Mouse (Mus musculus) heart, postnatal 0 days (tissue): Measurements from ENCODE around the gene Snx21. TPM values are rescaled to one million over a fixed set of nuclear protein-coding genes. Genes with fewer than 3 reads are reported as not detected.

Experiments used
- ATAC-seq: fragments of 200-750 bp; cut with Nextera tagmentation; 2 replicates; pipeline ENCODE4 v1.8.0; 2017; ENCODE audit warnings: low read depth, moderate number of reproducible peaks, moderate library complexity; ENCODE audit not compliant: insufficient read depth
- DNase-seq: peaks from one replicate; pipeline ENCODE4 v3.0.0-alpha.2; 2016; ENCODE audit warnings: low spot score
- H3K27ac ChIP-seq: fragments of 300-500 bp; sonication (generic); 2 replicates; pipeline ENCODE4 v1.5.1; 2014; ENCODE audit warnings: low read depth, mild to moderate bottlenecking
- H3K27me3 ChIP-seq: fragments of 300-500 bp; sonication (generic); 2 replicates; pipeline ENCODE4 v1.6.1; 2014; ENCODE audit warnings: low read length, mixed read lengths; ENCODE audit not compliant: control insufficient read depth, insufficient read depth
- H3K36me3 ChIP-seq: fragments of 300-500 bp; sonication (generic); replicated peaks from 2 replicates; pipeline ENCODE4 v1.6.1; 2014; ENCODE audit warnings: low read length, mixed read lengths; ENCODE audit not compliant: control insufficient read depth, insufficient read depth
- H3K4me1 ChIP-seq: fragments of 300-500 bp; sonication (generic); 2 replicates; pipeline ENCODE4 v1.6.1; 2014; ENCODE audit warnings: antibody characterized with exemption; ENCODE audit not compliant: control insufficient read depth, insufficient read depth
- H3K4me2 ChIP-seq: fragments of 300-500 bp; sonication (generic); 2 replicates; pipeline ENCODE4 v1.6.1; 2014; ENCODE audit warnings: low read depth, mild to moderate bottlenecking, low read length, moderate library complexity
- H3K4me3 ChIP-seq: fragments of 300-500 bp; sonication (generic); 2 replicates; pipeline ENCODE4 v1.5.1; 2014; ENCODE audit warnings: low read depth, low read length
- H3K9ac ChIP-seq: fragments of 300-500 bp; sonication (generic); replicated peaks from 2 replicates; pipeline ENCODE4 v1.6.1; 2014; ENCODE audit warnings: low read depth, low read length, mixed read lengths
- H3K9me3 ChIP-seq: fragments of 300-500 bp; sonication (generic); replicated peaks from 2 replicates; pipeline ENCODE4 v1.6.1; 2016; ENCODE audit warnings: low read length; ENCODE audit not compliant: control insufficient read depth
- CTCF ChIP-seq: IDR thresholded peaks from 2 replicates; pipeline ENCODE4 v1.5.1; 2016; ENCODE audit warnings: antibody characterized with exemption, control low read depth, low read depth
- EP300 ChIP-seq: IDR thresholded peaks from 2 replicates; pipeline ENCODE4 v1.6.1; 2016; ENCODE audit warnings: antibody characterized with exemption, low read depth
- WGBS: fragments of 180-500 bp; shearing (Covaris S2); extraction: QIAGEN DNeasy Blood & Tissue Kit; methylation state at CpG from one replicate; pipeline ENCODE4 v1.1.7; 2014; 5-methylcytosine and 5-hydroxymethylcytosine counted together
- polyA plus RNA-seq: library from polyadenylated mRNA; unstranded; fragments of >200 nt; fragmentation: Nextera tagmentation; extraction: Ambion mirVana; gene quantifications from 2 replicates; pipeline ENCODE4 v1.2.1, GENCODE M21; 2015
- total RNA-seq: library from RNA; depleted of rRNA; stranded (reverse); fragments of >200 nt; gene quantifications from 2 replicates; pipeline ENCODE4 v1.2.3, GENCODE M21; 2014; ENCODE audit warnings: low replicate concordance

Gene Snx21
- total and polyA plus RNA-seq, 2 experiments from 2014 or later = 29.8 to 46.4 TPM

DNA sequence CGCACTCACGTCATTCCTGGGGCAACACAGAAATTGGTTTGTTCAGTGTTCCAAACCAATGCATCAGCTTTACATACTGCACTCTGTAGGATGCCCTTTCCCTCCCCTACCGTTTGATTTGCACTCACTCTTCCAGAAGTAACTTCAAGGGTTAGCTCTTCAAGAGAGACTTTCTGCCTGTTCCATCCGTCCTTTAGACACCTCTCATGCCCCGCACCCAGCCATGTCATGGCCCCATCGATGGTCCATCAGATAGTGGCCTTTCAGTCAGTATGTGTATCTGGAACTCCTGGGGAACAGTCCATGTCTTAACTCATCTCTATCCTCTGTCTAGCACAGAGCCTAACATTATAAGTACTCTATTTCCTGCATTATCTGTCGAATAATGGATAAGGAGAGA, 23.0 kb upstream of the Snx21 start:
- peaks cover 87% of the 10 kb centered on the region for H3K36me3 ChIP-seq

DNA sequence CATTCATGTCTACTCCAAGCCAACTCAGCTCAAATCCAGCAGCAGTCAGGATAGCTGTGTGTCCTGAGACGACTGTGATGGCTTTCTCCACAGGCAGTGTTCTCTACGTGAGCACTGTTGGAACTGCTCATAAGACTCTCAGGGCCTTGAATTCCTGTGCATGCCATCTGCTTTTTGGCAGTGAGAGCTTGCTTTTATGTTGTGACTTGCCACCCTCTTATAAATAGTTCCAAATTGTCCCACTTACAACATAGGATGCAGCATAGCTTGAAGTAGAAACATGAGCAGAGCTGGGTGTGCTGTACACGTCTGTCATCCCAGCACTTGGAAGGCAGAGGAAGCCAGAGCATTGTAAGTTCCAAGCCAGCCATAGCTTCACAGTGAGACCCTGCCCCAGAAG, 19.8 kb upstream of the Snx21 start:
- Histone ChIP-seq H3K36me3 (peaks cover 64% of the 10 kb centered on the region), H3K27me3 (no peaks in the 10 kb centered on the region), H3K4me2 (no peak overlapping the region), H3K9ac (no peak overlapping the region), H3K9me3 (no peaks in the 10 kb centered on the region), H3K27ac (peak overlapping the region; percentile 36; the same call in 1 of the 2 replicates), H3K4me1 (0 out of 2 replicates have a peak, but pooled peaks cover 10% of the 10 kb centered on the region), H3K4me3 (no peak overlapping the region)
- DNase-seq = no peak
- ATAC-seq = no peak
- no peak for TF ChIP-seq EP300
- TF ChIP-seq CTCF = no peak
- WGBS = 44% methylated on average over 3 of the region's 3 CpGs

More for the DNA sequence above, 23.0 kb upstream of the Snx21 start:
- no peak overlapping the region for H3K9ac ChIP-seq
- TF ChIP-seq EP300 (no peak), CTCF (no peak)
- H3K27ac ChIP-seq = no peak overlapping the region
- DNase-seq (no peak), ATAC-seq (no peak)
- H3K4me1 ChIP-seq = 0 out of 2 replicates have a peak, but pooled peaks cover 4% of the 10 kb centered on the region
- no peaks in the 10 kb centered on the region for H3K27me3 ChIP-seq
- H3K9me3 ChIP-seq = no peaks in the 10 kb centered on the region
- 82% methylated on average over 7 of the region's 7 CpGs for WGBS
- H3K4me2 ChIP-seq = no peak overlapping the region
- H3K4me3 ChIP-seq = no peak overlapping the region

DNA sequence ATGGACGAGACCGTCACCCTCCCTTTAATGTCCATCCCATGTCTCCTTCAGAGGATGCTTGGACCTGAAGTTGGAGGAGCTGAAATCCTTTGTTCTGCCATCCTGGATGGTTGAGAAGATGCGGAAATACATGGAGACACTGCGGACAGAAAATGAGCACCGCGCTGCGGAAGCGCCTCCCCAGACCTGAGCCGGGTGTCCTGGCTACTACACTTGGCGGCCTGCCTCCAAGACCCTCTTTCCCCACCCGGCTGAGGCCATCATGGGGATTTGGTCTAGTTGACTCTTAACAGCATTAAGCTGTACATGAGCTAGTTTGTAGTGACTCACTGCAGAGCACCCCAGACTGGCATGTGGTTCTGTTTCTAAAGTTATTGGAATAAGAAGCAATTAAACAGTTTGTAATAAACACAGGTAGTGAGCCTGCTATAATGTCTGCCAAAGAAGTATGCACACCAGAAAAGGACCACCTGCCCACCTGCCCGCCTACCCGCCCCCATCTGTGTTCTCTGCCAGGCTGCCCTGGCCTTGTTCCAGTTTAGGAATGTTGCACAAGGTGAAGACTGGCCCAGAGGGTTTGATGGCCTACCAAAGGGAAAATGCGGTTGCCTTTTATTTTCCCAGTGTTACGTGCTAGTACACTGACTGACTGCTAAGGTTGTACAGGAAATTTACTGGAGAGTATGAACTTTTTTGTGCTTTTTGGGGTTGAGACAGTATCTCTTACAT, 17.6 kb upstream of the Snx21 start:
- H3K4me2 ChIP-seq = no peak overlapping the region
- H3K27me3 ChIP-seq = no peaks in the 10 kb centered on the region
- peaks cover 50% of the 10 kb centered on the region for H3K36me3 ChIP-seq
- H3K27ac ChIP-seq = peak overlapping the region; percentile 74
- no peak overlapping the region for H3K4me3 ChIP-seq
- ATAC-seq (no peak), DNase-seq (no peak)
- H3K9me3 ChIP-seq = no peaks in the 10 kb centered on the region
- peaks cover 20% of the 10 kb centered on the region; the same call in 1 of the 2 replicates for H3K4me1 ChIP-seq
- WGBS = 82% methylated on average over 15 of the region's 15 CpGs
- TF ChIP-seq CTCF (no peak), EP300 (no peak)
- H3K9ac ChIP-seq = no peak overlapping the region

DNA sequence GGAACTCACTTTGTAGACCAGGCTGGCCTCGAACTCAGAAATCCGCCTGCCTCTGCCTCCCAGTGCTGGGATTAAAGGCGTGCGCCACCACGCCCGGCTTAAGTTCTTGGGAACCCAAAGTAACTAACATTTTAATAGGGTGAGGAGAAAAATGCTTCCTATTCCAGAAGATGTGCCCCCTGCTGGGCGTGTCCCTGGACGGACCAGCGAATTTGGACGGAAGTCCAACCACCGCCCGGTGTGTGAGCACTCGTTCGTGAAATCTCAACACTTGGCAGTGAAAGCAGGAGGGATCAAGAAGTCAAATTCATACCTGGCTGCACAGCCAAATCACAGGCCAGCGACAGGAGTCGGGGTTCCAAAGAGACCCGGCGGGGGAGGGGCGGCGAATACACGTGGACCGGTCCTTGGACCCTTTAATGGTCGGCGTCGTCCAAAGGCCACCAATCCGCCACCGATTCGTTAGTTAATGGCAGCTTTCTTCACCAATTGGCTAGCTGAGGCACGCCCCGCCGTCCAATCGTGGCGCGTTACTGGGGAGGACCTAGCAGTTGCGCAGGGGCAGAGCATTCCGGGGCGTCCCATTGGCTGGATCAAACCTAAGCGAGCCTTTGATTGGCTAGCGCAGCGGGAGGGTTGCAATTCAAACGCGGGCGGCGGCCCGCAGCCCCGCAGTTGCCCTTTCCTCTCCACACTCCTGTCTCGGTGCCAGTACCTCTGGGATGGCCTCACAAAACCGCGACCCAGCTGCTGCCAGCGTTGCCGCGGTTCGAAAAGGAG, 16.2 kb upstream of the Snx21 start, which contains the start of gene Ube2c:
Gene Ube2c, plus strand, starts transcription at position 641 of the 780 bp plus-strand sequence.
- peak within 1 kb of the TSS; percentile 58 for H3K9ac ChIP-seq
- H3K9me3 ChIP-seq = no peaks in the 10 kb centered on the region
- WGBS = 1% methylated on average over 53 of the region's 53 CpGs
- peak within 1 kb of the TSS; percentile 68 for H3K4me3 ChIP-seq
- H3K4me1 ChIP-seq = peaks cover 20% of the 10 kb centered on the region; the same call in 1 of the 2 replicates
- H3K36me3 ChIP-seq = peaks cover 41% of the 10 kb centered on the region
- ATAC-seq = peak; percentile 98
- peak; percentile 98 for DNase-seq
- H3K27ac ChIP-seq = peak within 1 kb of the TSS; percentile 75
- H3K27me3 ChIP-seq = no peaks in the 10 kb centered on the region
- peak; percentile 92 for TF ChIP-seq EP300
- peak; percentile 41 for TF ChIP-seq CTCF
- H3K4me2 ChIP-seq = peak within 1 kb of the TSS; percentile 86

DNA sequence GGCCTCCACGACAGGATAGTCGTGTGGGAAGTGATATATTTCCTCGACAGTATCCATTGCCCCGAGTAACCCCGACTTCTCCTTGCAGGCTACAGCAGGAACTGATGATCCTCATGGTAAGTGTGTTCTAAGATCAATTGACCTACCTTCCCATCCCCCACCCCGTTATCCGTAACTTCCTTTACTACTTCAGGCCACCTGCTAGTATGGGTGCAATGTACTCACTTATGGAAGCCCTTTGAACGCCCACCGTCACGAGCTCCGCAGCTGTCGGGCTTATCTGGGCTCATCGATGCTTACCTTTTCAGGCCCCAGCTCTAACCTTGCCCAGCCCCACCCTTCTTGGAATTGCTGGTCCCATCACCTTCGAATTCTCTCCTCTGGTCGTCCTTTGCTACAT, 15.3 kb upstream of the Snx21 start:
- 3% methylated on average over 15 of the region's 15 CpGs for WGBS
- H3K9ac ChIP-seq = peak overlapping the region; percentile 58

More for the DNA sequence above, 15.3 kb upstream of the Snx21 start:
- H3K36me3 ChIP-seq = peaks cover 35% of the 10 kb centered on the region
- H3K27me3 ChIP-seq = no peaks in the 10 kb centered on the region
- ATAC-seq (no peak), DNase-seq (no peak)
- peak overlapping the region; percentile 43 for H3K27ac ChIP-seq
- H3K4me2 ChIP-seq = peak overlapping the region; percentile 86
- peak overlapping the region; percentile 68 for H3K4me3 ChIP-seq
- peaks cover 20% of the 10 kb centered on the region; the same call in 1 of the 2 replicates for H3K4me1 ChIP-seq
- no peak for TF ChIP-seq CTCF
- TF ChIP-seq EP300 = no peak
- no peaks in the 10 kb centered on the region for H3K9me3 ChIP-seq
